Mouse (Mus musculus) C2C12 (cell line): ENCODE measurements around the gene Gpr156.

Experiments
- CEBPB ChIP-seq: IDR thresholded peaks from one replicate; pipeline ENCODE4 v1.6.1; 2011; ENCODE audit warnings: low read depth, mild to moderate bottlenecking, control low read depth, moderate library complexity
- CTCF ChIP-seq: IDR thresholded peaks from one replicate; pipeline ENCODE4 v1.5.1; 2011; ENCODE audit not compliant: control insufficient read depth, insufficient read depth, insufficient read length
- FOSL1 ChIP-seq: IDR thresholded peaks from one replicate; pipeline ENCODE4 v1.8.0; 2011; ENCODE audit warnings: mild to moderate bottlenecking, low read length; ENCODE audit not compliant: poor library complexity, insufficient read depth, severe bottlenecking
- MAX ChIP-seq: IDR thresholded peaks from one replicate; pipeline ENCODE4 v1.6.1; 2011; ENCODE audit warnings: mild to moderate bottlenecking, control low read depth
- MYOG ChIP-seq: IDR thresholded peaks from one replicate; pipeline ENCODE4 v1.6.1; 2011; ENCODE audit not compliant: control insufficient read depth, insufficient read length; ENCODE audit errors: extremely low read depth
- USF1 ChIP-seq: IDR thresholded peaks from one replicate; pipeline ENCODE4 v1.6.1; 2011; ENCODE audit warnings: low read depth, mild to moderate bottlenecking, control low read depth, moderate library complexity

GRCm38 (mm10) chr16:37992806-37993205, 76.5 kb downstream of the Gpr156 start:
- TF ChIP-seq CTCF (no peak), MAX (no peak), FOSL1 (no peak), USF1 (no peak), MYOG (no peak), CEBPB (no peak)
